Mouse (Mus musculus) intestine, embryonic 15.5 days (tissue): ENCODE data around the gene Rem1. TPM values are rescaled to one million over a fixed set of nuclear protein-coding genes. Genes with fewer than 3 reads are reported as not detected.

Source experiments
- polyA plus RNA-seq: library from polyadenylated mRNA; unstranded; fragments of >200 nt; fragmentation: Nextera tagmentation; extraction: Ambion mirVana; gene quantifications from 2 replicates; pipeline ENCODE4 v1.2.1, GENCODE M21; 2015

Rem1 gene
- polyA plus RNA-seq, 1 experiment from 2014 or later: 10.0 TPM

Other genes with a start within 250 kb of the Rem1 start
- 5.4 and 5.9 TPM in 2 replicates for gene Sox12, start 228.9 kb upstream of the Rem1 start, polyA plus RNA-seq
- 34.4 and 40.8 TPM in 2 replicates for gene Zcchc3, start 211.9 kb upstream of the Rem1 start, polyA plus RNA-seq
- gene 6820408C15Rik, start 211.4 kb upstream of the Rem1 start, polyA plus RNA-seq: 0.42 and 0.49 TPM in 2 replicates
- not detected in 2 replicates for gene Defb23, start 162.3 kb upstream of the Rem1 start, polyA plus RNA-seq
- not detected in 2 replicates for gene Defb20, start 149.9 kb upstream of the Rem1 start, polyA plus RNA-seq
- not detected in 2 replicates for gene Defb22, start 136.8 kb upstream of the Rem1 start, polyA plus RNA-seq
- gene Defb26, start 115.3 kb upstream of the Rem1 start, polyA plus RNA-seq: not detected in 2 replicates
- not detected in 2 replicates for gene Defb28, start 108.7 kb upstream of the Rem1 start, polyA plus RNA-seq
- gene Defb29, start 86.9 kb upstream of the Rem1 start, polyA plus RNA-seq: not detected in 2 replicates
- gene Gm17416, start 57.6 kb upstream of the Rem1 start, polyA plus RNA-seq: not detected in 2 replicates
- gene Defb21, start 54.2 kb upstream of the Rem1 start, polyA plus RNA-seq: not detected in 2 replicates
- gene Defb19, start 46.6 kb upstream of the Rem1 start, polyA plus RNA-seq: not detected in 2 replicates
- gene Defb45, start 27.6 kb upstream of the Rem1 start, polyA plus RNA-seq: not detected in 2 replicates
- not detected in 2 replicates for gene Defb36, start 22.6 kb upstream of the Rem1 start, polyA plus RNA-seq
- gene Defb25, start 3.9 kb upstream of the Rem1 start, polyA plus RNA-seq: 0.67 and 2.3 TPM in 2 replicates
- 115 and 120 TPM in 2 replicates for gene H13, start 42.5 kb downstream of the Rem1 start, polyA plus RNA-seq
- 26.3 and 26.8 TPM in 2 replicates for gene Mcts2, start 60.1 kb downstream of the Rem1 start, polyA plus RNA-seq
- gene Id1, start 109.3 kb downstream of the Rem1 start, polyA plus RNA-seq: 102 and 116 TPM in 2 replicates
- gene Cox4i2, start 127.2 kb downstream of the Rem1 start, polyA plus RNA-seq: 12.2 and 14.2 TPM in 2 replicates
- 61.9 and 64.0 TPM in 2 replicates for gene Bcl2l1, start 204.8 kb downstream of the Rem1 start, polyA plus RNA-seq
- gene Tpx2, start 221.0 kb downstream of the Rem1 start, polyA plus RNA-seq: 60.1 and 67.6 TPM in 2 replicates